Mouse (Mus musculus) liver, embryonic 14.5 days (tissue): ENCODE data around the gene 9930021J03Rik. TPM values are rescaled to one million over a fixed set of nuclear protein-coding genes. Genes with fewer than 3 reads are reported as not detected.

Experiments used
- ATAC-seq: fragments of 200-750 bp; cut with Nextera tagmentation; 2 replicates; pipeline ENCODE4 v1.8.0; 2017; ENCODE audit warnings: moderate number of reproducible peaks, mild to moderate bottlenecking, moderate library complexity; ENCODE audit not compliant: insufficient read depth
- DNase-seq, 3 experiments: peaks; one replicate each; pipeline ENCODE4 v3.0.0-alpha.2; 2012 to 2013; ENCODE audit warnings: low read depth in 3 of 3, low spot score in 3 of 3
- H3K27ac ChIP-seq: fragments of 300-500 bp; sonication (generic); 2 replicates; pipeline ENCODE4 v1.5.1; 2014; ENCODE audit warnings: moderate library complexity, mild to moderate bottlenecking, control low read depth, inconsistent platforms
- H3K27me3 ChIP-seq: fragments of 300-500 bp; sonication (generic); 2 replicates; pipeline ENCODE4 v1.6.1; 2014; ENCODE audit warnings: mild to moderate bottlenecking, low read length, moderate library complexity; ENCODE audit not compliant: control insufficient read depth, insufficient read depth
- H3K36me3 ChIP-seq: fragments of 300-500 bp; sonication (generic); replicated peaks from 2 replicates; pipeline ENCODE4 v1.6.1; 2014; ENCODE audit warnings: low read depth; ENCODE audit not compliant: control insufficient read depth, insufficient read depth
- H3K4me1 ChIP-seq, 2 experiments: fragments of 200-500 bp in 1 of 2; fragments of 300-500 bp in 1 of 2; sonication (generic) in 1 of 2; replicated peaks; 2 replicates each; pipeline ENCODE4 v1.6.1; 2012 to 2014; ENCODE audit warnings: antibody characterized with exemption in 1 of 2, inconsistent platforms in 1 of 2, low read length in 1 of 2; ENCODE audit not compliant: control insufficient read depth in 2 of 2, insufficient read depth in 2 of 2
- H3K4me2 ChIP-seq: fragments of 300-500 bp; sonication (generic); 2 replicates; pipeline ENCODE4 v1.6.1; 2014; ENCODE audit warnings: low read depth, mild to moderate bottlenecking, control low read depth, moderate library complexity
- H3K4me3 ChIP-seq, 2 experiments: fragments of 200-500 bp in 1 of 2; fragments of 300-500 bp in 1 of 2; sonication (generic) in 1 of 2; 2 replicates each; pipeline ENCODE4 v1.5.1; 2012 to 2014; ENCODE audit warnings: low read depth in 2 of 2, low read length in 2 of 2, mild to moderate bottlenecking in 2 of 2, control low read depth in 1 of 2, inconsistent platforms in 1 of 2, moderate library complexity in 1 of 2; ENCODE audit not compliant: insufficient read depth in 1 of 2
- H3K9ac ChIP-seq: fragments of 300-500 bp; sonication (generic); replicated peaks from 2 replicates; pipeline ENCODE4 v1.6.1; 2014; ENCODE audit warnings: mild to moderate bottlenecking, control low read depth, moderate library complexity
- H3K9me3 ChIP-seq: fragments of 300-500 bp; sonication (generic); 2 replicates; pipeline ENCODE4 v1.6.1; 2016; ENCODE audit warnings: low read length, mixed read lengths; ENCODE audit not compliant: control insufficient read depth
- CTCF ChIP-seq: IDR thresholded peaks from 2 replicates; pipeline ENCODE4 v1.5.1; 2016; ENCODE audit warnings: antibody characterized with exemption, low read depth, control low read depth
- EP300 ChIP-seq: IDR thresholded peaks from 2 replicates; pipeline ENCODE4 v1.6.1; 2016; ENCODE audit warnings: antibody characterized with exemption, low read depth
- WGBS: fragments of 180-500 bp; shearing (Covaris S2); extraction: QIAGEN DNeasy Blood & Tissue Kit; methylation state at CpG from one replicate; pipeline ENCODE4 v1.1.7; 2014; ENCODE audit not compliant: insufficient replicate concordance; 5-methylcytosine and 5-hydroxymethylcytosine counted together
- polyA plus RNA-seq, 2 experiments: library from polyadenylated mRNA; depleted of rRNA in 1 of 2; stranded (reverse) in 1 of 2; unstranded in 1 of 2; fragments of >200 nt; fragmentation: Nextera tagmentation in 1 of 2; extraction: Ambion mirVana in 1 of 2; gene quantifications; 2 replicates each; pipeline versions ENCODE4 v1.2.1 to v1.2.3; 2012 to 2014

Gene 9930021J03Rik
- polyA plus RNA-seq, 2 experiments, result 1.9 to 4.1 TPM

DNA sequence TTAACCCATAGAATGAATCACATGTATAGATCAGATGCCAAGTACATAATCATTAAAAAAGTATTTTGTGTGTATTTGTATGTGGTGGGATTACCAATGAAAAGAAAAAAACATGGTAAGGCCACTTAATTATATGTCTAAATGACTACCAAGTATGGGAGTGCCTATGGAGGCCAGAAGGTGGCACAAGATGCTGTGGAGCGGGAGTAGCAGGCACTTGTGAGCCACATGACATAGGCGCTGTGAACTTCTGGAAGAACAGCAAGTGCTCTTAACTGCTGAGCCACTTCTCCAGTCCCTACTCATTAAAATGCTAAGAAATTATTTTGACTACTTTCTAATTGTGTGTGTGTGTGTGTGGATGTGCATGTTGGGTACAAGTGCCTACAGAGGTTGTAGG, 66.2 kb downstream of the 9930021J03Rik start:
- Histone ChIP-seq H3K27ac (no peak overlapping the region), H3K4me2 (no peak overlapping the region), H3K27me3 (no peaks in the 10 kb centered on the region), H3K4me1 (no peaks in the 10 kb centered on the region), H3K9ac (no peak overlapping the region), H3K36me3 (no peaks in the 10 kb centered on the region), H3K9me3 (no peaks in the 10 kb centered on the region), H3K4me3 (no peak overlapping the region)
- no peak for DNase-seq
- peak; percentile 36 for TF ChIP-seq CTCF
- no peak for TF ChIP-seq EP300
- WGBS, result 83% methylated on average over 2 of the region's 2 CpGs
- ATAC-seq, result no peak

DNA sequence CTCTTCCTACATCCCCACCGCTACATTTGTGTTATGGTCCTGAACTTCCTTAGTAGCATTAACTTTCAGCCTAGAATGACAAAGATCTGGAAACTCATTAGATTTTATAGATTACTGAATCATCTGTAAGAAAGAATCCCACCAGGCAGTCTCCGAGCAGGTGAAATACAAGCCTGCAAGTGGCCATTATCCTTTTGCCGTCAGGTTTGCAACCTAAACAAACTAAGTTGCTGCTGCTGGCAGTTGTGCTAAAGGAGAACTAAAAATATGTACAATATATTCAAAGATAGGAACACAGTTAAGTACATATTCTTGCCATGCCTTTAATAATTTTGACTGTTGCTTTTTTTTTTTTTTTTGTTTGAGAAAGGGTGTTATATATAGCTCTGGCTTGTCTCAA, 70.4 kb downstream of the 9930021J03Rik start:
- no peak overlapping the region for H3K9ac ChIP-seq
- H3K4me2 ChIP-seq, result no peak overlapping the region
- no peak for ATAC-seq
- H3K4me3 ChIP-seq, result no peak overlapping the region
- no peaks in the 10 kb centered on the region for H3K36me3 ChIP-seq
- no peak overlapping the region for H3K27ac ChIP-seq
- no peaks in the 10 kb centered on the region for H3K27me3 ChIP-seq
- no peak for DNase-seq
- H3K9me3 ChIP-seq, result no peaks in the 10 kb centered on the region
- WGBS, result 84% methylated on average over 3 of the region's 3 CpGs
- TF ChIP-seq EP300 (no peak), CTCF (no peak)
- no peaks in the 10 kb centered on the region for H3K4me1 ChIP-seq

GRCm38 (mm10) chr19:29718476-29718875, 87.3 kb downstream of the 9930021J03Rik start:
- DNase-seq (no peak), ATAC-seq (no peak)
- no peak overlapping the region for H3K9ac ChIP-seq
- H3K4me1 ChIP-seq, result no peaks in the 10 kb centered on the region
- 81% methylated on average over 3 of the region's 3 CpGs for WGBS
- no peak for TF ChIP-seq CTCF
- TF ChIP-seq EP300, result no peak
- peaks cover 3% of the 10 kb centered on the region for H3K36me3 ChIP-seq
- H3K27me3 ChIP-seq, result no peaks in the 10 kb centered on the region
- no peaks in the 10 kb centered on the region for H3K9me3 ChIP-seq
- H3K4me2 ChIP-seq, result no peak overlapping the region
- no peak overlapping the region for H3K4me3 ChIP-seq
- no peak overlapping the region for H3K27ac ChIP-seq

DNA sequence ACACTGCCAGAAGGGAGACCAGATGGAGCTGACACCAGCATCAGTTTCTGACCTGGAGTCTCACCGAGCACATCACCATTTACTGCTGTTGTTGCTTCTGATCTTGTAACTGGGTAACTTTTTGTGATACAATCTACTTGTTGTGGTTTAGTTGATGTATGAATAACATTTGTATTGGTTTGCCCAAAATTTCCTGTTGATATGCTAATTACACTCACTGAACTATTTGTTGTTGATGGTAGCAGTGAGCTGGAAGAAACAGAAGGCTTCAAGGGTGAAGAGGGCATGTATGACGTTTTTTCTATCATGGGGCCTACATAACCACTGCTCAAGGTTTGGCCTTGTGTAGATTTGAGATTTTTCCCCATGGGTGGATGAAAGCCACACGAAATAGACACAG, 87.9 kb downstream of the 9930021J03Rik start:
- ATAC-seq (no peak), DNase-seq (no peak)
- 74% methylated on average over 3 of the region's 3 CpGs for WGBS
- Histone ChIP-seq H3K9ac (no peak overlapping the region), H3K27ac (no peak overlapping the region), H3K27me3 (no peaks in the 10 kb centered on the region), H3K4me2 (no peak overlapping the region), H3K36me3 (peaks cover 3% of the 10 kb centered on the region), H3K9me3 (no peaks in the 10 kb centered on the region), H3K4me1 (no peaks in the 10 kb centered on the region), H3K4me3 (no peak overlapping the region)
- TF ChIP-seq EP300, result no peak
- TF ChIP-seq CTCF, result no peak

DNA sequence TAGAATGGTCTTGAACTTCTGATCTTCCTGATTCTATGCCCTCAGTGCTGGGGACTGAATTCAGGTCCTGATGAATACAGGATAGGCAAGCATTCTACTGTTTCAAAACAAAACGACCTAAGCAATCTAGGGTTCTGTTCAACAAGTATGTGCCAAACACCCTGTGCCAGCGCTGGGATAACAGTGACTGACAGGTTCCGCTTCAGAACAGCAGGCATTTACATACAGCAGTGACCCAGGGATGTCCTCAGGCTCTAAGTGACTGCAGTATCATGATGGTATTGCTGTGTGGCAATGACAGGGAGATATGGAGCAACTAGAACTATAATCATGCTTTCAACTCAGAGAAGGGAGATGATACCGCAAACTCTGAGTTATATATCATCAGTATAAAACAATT, 92.3 kb downstream of the 9930021J03Rik start:
- ATAC-seq (no peak), DNase-seq (no peak)
- Histone ChIP-seq H3K9me3 (no peaks in the 10 kb centered on the region), H3K4me2 (no peak overlapping the region), H3K9ac (no peak overlapping the region), H3K36me3 (no peaks in the 10 kb centered on the region; the same call in 1 of the 2 replicates), H3K27me3 (no peaks in the 10 kb centered on the region), H3K4me1 (no peaks in the 10 kb centered on the region), H3K4me3 (no peak overlapping the region), H3K27ac (no peak overlapping the region)
- TF ChIP-seq EP300 (no peak), CTCF (no peak)
- 68% methylated on average over 4 of the region's 4 CpGs for WGBS
